Mouse (Mus musculus): ENCODE measurements around the gene Zbtb2.

The Zbtb2 gene

GRCm38 (mm10) chr10:4334039-4334683 is 53.7 kb downstream of the Zbtb2 start:
- DNase-seq (ENCODE audit: low read depth, low spot score): peak; percentile 12

GRCm38 (mm10) chr10:4333319-4333718 is 54.6 kb downstream of the Zbtb2 start:
- peak; percentile 21 for DNase-seq (ENCODE audit: low read depth, low spot score)

- no peak for DNase-seq (ENCODE audit: low read depth, low spot score)
Observed at GRCm38 (mm10) chr10:4332228-4332979, 55.5 kb downstream of the Zbtb2 start.

GRCm38 (mm10) chr10:4327716-4328115 is 60.2 kb downstream of the Zbtb2 start:
- no peak for DNase-seq (ENCODE audit: low read depth, low spot score)

GRCm38 (mm10) chr10:4325562-4325961 is 62.3 kb downstream of the Zbtb2 start:
- no peak for DNase-seq (ENCODE audit: low read depth, low spot score)

DNA sequence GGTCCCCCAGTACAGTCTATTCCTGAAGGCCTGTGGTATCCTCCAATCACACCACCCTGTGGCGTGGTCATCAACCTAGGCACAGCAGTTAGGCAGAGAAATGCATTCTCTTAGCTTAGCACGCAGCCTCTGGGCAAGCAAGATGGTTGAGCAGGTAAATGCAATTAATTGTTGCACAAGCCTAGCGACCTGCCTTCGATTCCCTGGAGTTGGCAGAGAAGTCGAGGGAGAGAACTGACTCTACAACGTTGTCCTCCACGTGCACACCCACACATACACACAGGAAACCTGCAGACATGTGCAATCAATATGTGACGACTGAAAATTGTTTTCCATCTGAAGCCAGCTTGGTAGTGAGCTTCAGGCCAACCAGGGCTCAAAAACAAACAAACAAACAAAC is 64.0 kb downstream of the Zbtb2 start:
- DNase-seq (ENCODE audit: low read depth, low spot score): no peak
